Mouse (Mus musculus): Measurements from ENCODE around the gene Cactin. TPM values are rescaled to one million over a fixed set of nuclear protein-coding genes. Genes with fewer than 3 reads are reported as not detected.

Gene Cactin
- polyA plus RNA-seq (2011; ENCODE audit: insufficient read length, low read depth, missing spikeins), result 20.0 and 20.1 TPM in 2 replicates

GRCm38 (mm10) chr10:81320550-81321347 lies at the start of gene Cactin:
Cactin (plus strand) TSS chr10:81321103.
- peaks cover 3% of the 10 kb centered on the region; the same call in 1 of the 2 replicates for H3K4me1 ChIP-seq (ENCODE audit: control insufficient read depth, insufficient read depth, low read length)
- TF ChIP-seq POLR2A (IDR thresholded peaks at IDR 0.05; ENCODE audit: low read depth, low read length), result peak; percentile 70
- TF ChIP-seq CTCF (IDR thresholded peaks at IDR 0.05; ENCODE audit: borderline replicate concordance, insufficient read depth, low read length), result no peak
- H3K27ac ChIP-seq (ENCODE audit: insufficient read depth, low read length), result peak within 1 kb of the TSS; percentile 89
- peak within 1 kb of the TSS; percentile 79 for H3K4me3 ChIP-seq (ENCODE audit: insufficient read depth, low read length)

GRCm38 (mm10) chr10:81272356-81272755 lies 48.5 kb upstream of the Cactin start:
- no peak overlapping the region for H3K27ac ChIP-seq (ENCODE audit: insufficient read depth, low read length)
- H3K4me1 ChIP-seq (ENCODE audit: control insufficient read depth, insufficient read depth, low read length), result no peaks in the 10 kb centered on the region
- H3K4me3 ChIP-seq (ENCODE audit: insufficient read depth, low read length), result no peak overlapping the region
- TF ChIP-seq CTCF (IDR thresholded peaks at IDR 0.05; ENCODE audit: borderline replicate concordance, insufficient read depth, low read length) (no peak), POLR2A (IDR thresholded peaks at IDR 0.05; ENCODE audit: low read depth, low read length) (no peak)

- Histone ChIP-seq H3K4me1 (ENCODE audit: control insufficient read depth, insufficient read depth, low read length) (no peaks in the 10 kb centered on the region), H3K4me3 (ENCODE audit: insufficient read depth, low read length) (no peak overlapping the region), H3K27ac (ENCODE audit: insufficient read depth, low read length) (no peak overlapping the region)
- TF ChIP-seq POLR2A (IDR thresholded peaks at IDR 0.05; ENCODE audit: low read depth, low read length) (no peak), CTCF (IDR thresholded peaks at IDR 0.05; ENCODE audit: borderline replicate concordance, insufficient read depth, low read length) (no peak)
These were observed 47.1 kb upstream of the Cactin start for GRCm38 (mm10) chr10:81273842-81274241.

DNA sequence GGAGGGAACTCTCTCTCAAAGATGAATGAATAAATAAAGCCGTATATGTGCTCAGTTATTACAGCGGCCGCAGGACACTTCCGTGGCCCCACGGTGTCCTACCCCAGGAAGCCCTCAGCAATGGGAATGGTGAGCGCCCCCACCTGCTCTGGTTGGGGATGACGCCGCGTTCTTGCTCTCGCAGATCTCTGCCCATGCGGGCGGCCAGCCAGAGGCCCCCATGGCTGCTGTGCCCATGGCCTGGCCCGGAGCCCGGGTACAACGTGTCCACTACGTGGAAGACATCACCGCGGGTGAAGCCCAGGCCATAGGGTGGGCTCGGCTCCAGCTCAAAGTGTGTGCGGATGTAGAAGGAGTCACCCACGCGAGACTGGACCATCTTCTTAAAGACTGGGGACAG lies 43.2 kb upstream of the Cactin start:
- H3K27ac ChIP-seq (ENCODE audit: insufficient read depth, low read length), result no peak overlapping the region
- H3K4me3 ChIP-seq (ENCODE audit: insufficient read depth, low read length), result no peak overlapping the region
- no peaks in the 10 kb centered on the region for H3K4me1 ChIP-seq (ENCODE audit: control insufficient read depth, insufficient read depth, low read length)
- TF ChIP-seq CTCF (IDR thresholded peaks at IDR 0.05; ENCODE audit: borderline replicate concordance, insufficient read depth, low read length), result no peak

GRCm38 (mm10) chr10:81279496-81279895 lies 41.4 kb upstream of the Cactin start:
- Histone ChIP-seq H3K4me3 (ENCODE audit: insufficient read depth, low read length) (no peak overlapping the region), H3K27ac (ENCODE audit: insufficient read depth, low read length) (no peak overlapping the region), H3K4me1 (ENCODE audit: control insufficient read depth, insufficient read depth, low read length) (no peaks in the 10 kb centered on the region)
- TF ChIP-seq CTCF (IDR thresholded peaks at IDR 0.05; ENCODE audit: borderline replicate concordance, insufficient read depth, low read length) (no peak), POLR2A (IDR thresholded peaks at IDR 0.05; ENCODE audit: low read depth, low read length) (no peak)

- Histone ChIP-seq H3K4me1 (ENCODE audit: control insufficient read depth, insufficient read depth, low read length) (no peaks in the 10 kb centered on the region), H3K27ac (ENCODE audit: insufficient read depth, low read length) (no peak overlapping the region), H3K4me3 (ENCODE audit: insufficient read depth, low read length) (no peak overlapping the region)
- no peak for TF ChIP-seq CTCF (IDR thresholded peaks at IDR 0.05; ENCODE audit: borderline replicate concordance, insufficient read depth, low read length)
- no peak for TF ChIP-seq POLR2A (IDR thresholded peaks at IDR 0.05; ENCODE audit: low read depth, low read length)
These were observed 36.7 kb upstream of the Cactin start for GRCm38 (mm10) chr10:81284189-81284588.

GRCm38 (mm10) chr10:81284719-81285118 lies 36.2 kb upstream of the Cactin start:
- TF ChIP-seq CTCF (IDR thresholded peaks at IDR 0.05; ENCODE audit: borderline replicate concordance, insufficient read depth, low read length) (no peak), POLR2A (IDR thresholded peaks at IDR 0.05; ENCODE audit: low read depth, low read length) (no peak)
- H3K4me3 ChIP-seq (ENCODE audit: insufficient read depth, low read length), result no peak overlapping the region
- H3K4me1 ChIP-seq (ENCODE audit: control insufficient read depth, insufficient read depth, low read length), result no peaks in the 10 kb centered on the region
- no peak overlapping the region for H3K27ac ChIP-seq (ENCODE audit: insufficient read depth, low read length)

GRCm38 (mm10) chr10:81285694-81286450 lies 35.0 kb upstream of the Cactin start:
- H3K4me1 ChIP-seq (ENCODE audit: control insufficient read depth, insufficient read depth, low read length), result no peaks in the 10 kb centered on the region
- no peak overlapping the region for H3K27ac ChIP-seq (ENCODE audit: insufficient read depth, low read length)
- TF ChIP-seq CTCF (IDR thresholded peaks at IDR 0.05; ENCODE audit: borderline replicate concordance, insufficient read depth, low read length) (no peak), POLR2A (IDR thresholded peaks at IDR 0.05; ENCODE audit: low read depth, low read length) (no peak)
- H3K4me3 ChIP-seq (ENCODE audit: insufficient read depth, low read length), result peak overlapping the region; percentile 14

DNA sequence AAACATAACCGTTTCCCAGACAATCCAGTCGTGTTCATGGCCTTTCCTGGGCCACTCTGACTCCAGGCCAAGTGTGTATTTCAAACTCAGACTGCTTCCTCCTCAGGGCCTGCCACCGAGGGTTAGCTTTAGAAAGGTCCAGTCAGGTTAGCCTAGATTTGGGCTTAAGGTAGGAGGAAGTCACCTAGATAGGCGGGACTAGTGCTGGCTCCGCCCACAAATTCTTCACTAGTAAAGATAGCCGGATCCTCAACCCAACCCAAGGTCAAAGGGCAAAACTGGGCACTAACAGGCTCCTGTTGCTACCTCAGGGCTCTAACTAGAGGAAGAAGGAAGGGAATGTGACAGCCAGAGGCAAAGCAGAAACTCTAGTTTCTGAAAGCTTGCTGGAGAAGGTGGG lies 34.3 kb upstream of the Cactin start:
- Histone ChIP-seq H3K27ac (ENCODE audit: insufficient read depth, low read length) (no peak overlapping the region), H3K4me3 (ENCODE audit: insufficient read depth, low read length) (no peak overlapping the region), H3K4me1 (ENCODE audit: control insufficient read depth, insufficient read depth, low read length) (no peaks in the 10 kb centered on the region)
- TF ChIP-seq POLR2A (IDR thresholded peaks at IDR 0.05; ENCODE audit: low read depth, low read length), result no peak
- TF ChIP-seq CTCF (IDR thresholded peaks at IDR 0.05; ENCODE audit: borderline replicate concordance, insufficient read depth, low read length), result no peak

Data from embryonic fibroblast, embryonic 13.5 days (primary cell).